Mouse (Mus musculus) myocyte (in vitro differentiated cells): ENCODE measurements around the gene Gm9970.
"Not testable (repeated sequence)": the region's sequence is repeated elsewhere in the genome, so short reads cannot be mapped to it uniquely, and the experiment has no call there.

Experiments used
- CEBPB ChIP-seq: IDR thresholded peaks from 2 replicates; pipeline ENCODE4 v1.6.1; 2011; ENCODE audit warnings: mild to moderate bottlenecking, moderate library complexity; ENCODE audit not compliant: poor library complexity, insufficient read depth, severe bottlenecking
- E2F4 ChIP-seq: IDR thresholded peaks from one replicate; pipeline ENCODE4 v1.6.1; 2011; ENCODE audit warnings: mild to moderate bottlenecking, control low read depth, moderate library complexity; ENCODE audit not compliant: insufficient read depth
- MAX ChIP-seq: IDR thresholded peaks from one replicate; pipeline ENCODE4 v1.6.1; 2011; ENCODE audit warnings: low read depth, mild to moderate bottlenecking, control low read depth
- MYOD1 ChIP-seq, 3 experiments: IDR thresholded peaks; one replicate each; pipeline ENCODE4 v1.6.1; 2011; ENCODE audit warnings: control low read depth in 2 of 3, low read depth in 2 of 3, mild to moderate bottlenecking in 2 of 3, moderate library complexity in 1 of 3; ENCODE audit not compliant: insufficient read length in 2 of 3, control insufficient read depth in 1 of 3
- MYOG ChIP-seq, 3 experiments: IDR thresholded peaks; one replicate each; pipeline ENCODE4 v1.6.1; 2011; ENCODE audit warnings: control low read depth in 2 of 3, low read depth in 2 of 3, mild to moderate bottlenecking in 2 of 3; ENCODE audit not compliant: insufficient read length in 2 of 3, control insufficient read depth in 1 of 3, insufficient read depth in 1 of 3
- POLR2A ChIP-seq: IDR thresholded peaks from one replicate; pipeline ENCODE4 v1.6.1; 2011; ENCODE audit warnings: low read depth, mild to moderate bottlenecking, control low read depth, moderate library complexity; ENCODE audit not compliant: insufficient read length
- POLR2AphosphoS2 ChIP-seq: IDR thresholded peaks from one replicate; pipeline ENCODE4 v1.6.1; 2011; ENCODE audit warnings: low read depth, control low read depth; ENCODE audit not compliant: insufficient read length
- REST ChIP-seq: IDR thresholded peaks from one replicate; pipeline ENCODE4 v1.6.1; 2011; ENCODE audit warnings: mild to moderate bottlenecking, control low read depth, moderate library complexity; ENCODE audit not compliant: insufficient read depth, insufficient read length
- SRF ChIP-seq: IDR thresholded peaks from one replicate; pipeline ENCODE4 v1.6.1; 2011; ENCODE audit warnings: low read depth; ENCODE audit not compliant: control insufficient read depth, insufficient read length
- TCF12 ChIP-seq: IDR thresholded peaks from one replicate; pipeline ENCODE4 v1.6.1; 2011; ENCODE audit warnings: mild to moderate bottlenecking, control low read depth; ENCODE audit not compliant: poor library complexity, insufficient read depth, severe bottlenecking
- TCF3 ChIP-seq: IDR thresholded peaks from one replicate; pipeline ENCODE4 v1.6.1; 2011; ENCODE audit warnings: low read depth, control low read depth; ENCODE audit not compliant: insufficient read length
- USF1 ChIP-seq: IDR thresholded peaks from one replicate; pipeline ENCODE4 v1.6.1; 2011; ENCODE audit warnings: low read depth, mild to moderate bottlenecking, control low read depth, moderate library complexity

DNA sequence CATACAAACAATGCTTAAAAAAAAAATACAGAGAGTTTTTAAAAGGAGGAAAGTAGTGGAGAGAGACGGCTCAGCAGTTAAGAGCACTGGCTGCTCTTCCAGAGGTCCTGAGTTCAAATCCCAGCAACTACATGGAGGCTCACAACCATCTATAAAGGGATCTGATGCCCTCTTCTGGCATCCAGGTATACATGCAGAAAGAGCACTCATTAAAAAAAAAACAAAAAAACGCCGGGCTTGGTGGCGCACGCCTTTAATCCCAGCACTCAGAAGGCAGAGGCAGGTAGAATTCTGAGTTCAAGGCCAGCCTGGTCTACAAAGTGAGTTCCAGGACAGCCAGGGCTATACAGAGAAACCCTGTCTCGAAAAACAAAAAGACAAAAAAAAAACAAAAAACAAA is 24.5 kb downstream of the Gm9970 start:
- TF ChIP-seq POLR2A; USF1; REST; TCF12; E2F4; MAX; POLR2AphosphoS2; MYOD1 (IDR thresholded peaks at IDR 0.05; ENCODE audit: control insufficient read depth in 1 of 3, insufficient read length in 2 of 3, low read depth in 2 of 3); TCF3; MYOG (IDR thresholded peaks at IDR 0.05; ENCODE audit: control insufficient read depth in 1 of 3, insufficient read depth in 1 of 3, insufficient read length in 2 of 3, low read depth in 2 of 3); SRF; CEBPB: not testable (repeated sequence)
